Mouse (Mus musculus): Measurements from ENCODE around the gene Nrxn2.

Nrxn2 gene

GRCm38 (mm10) chr19:6493219-6493618 lies 74.7 kb downstream of the Nrxn2 start:
- Histone ChIP-seq H3K9me3 (ENCODE audit: low read length) (no peaks in the 10 kb centered on the region), H3K36me3 (ENCODE audit: insufficient read depth, low read length) (no peaks in the 10 kb centered on the region), H3K27me3 (ENCODE audit: insufficient read depth, low read length) (peaks cover 75% of the 10 kb centered on the region), H3K4me3 (replicated peaks; ENCODE audit: low read length) (no peak overlapping the region), H3K4me1 (replicated peaks; ENCODE audit: low read depth, low read length) (peaks cover 42% of the 10 kb centered on the region)
- TF ChIP-seq CTCF (conservative IDR thresholded peaks at IDR 0.05; ENCODE audit: low read length) (no peak), POU5F1 (IDR thresholded peaks at IDR 0.05; ENCODE audit: borderline replicate concordance, low read length) (no peak), NANOG (IDR thresholded peaks at IDR 0.05; ENCODE audit: borderline replicate concordance, low read length) (no peak)

- Histone ChIP-seq H3K9me3 (ENCODE audit: low read length) (no peaks in the 10 kb centered on the region), H3K36me3 (ENCODE audit: insufficient read depth, low read length) (no peaks in the 10 kb centered on the region), H3K4me3 (replicated peaks; ENCODE audit: low read length) (no peak overlapping the region), H3K27me3 (ENCODE audit: insufficient read depth, low read length) (peaks cover 80% of the 10 kb centered on the region), H3K4me1 (replicated peaks; ENCODE audit: low read depth, low read length) (peaks cover 46% of the 10 kb centered on the region)
- TF ChIP-seq POU5F1 (IDR thresholded peaks at IDR 0.05; ENCODE audit: borderline replicate concordance, low read length) (no peak), NANOG (IDR thresholded peaks at IDR 0.05; ENCODE audit: borderline replicate concordance, low read length) (no peak), CTCF (conservative IDR thresholded peaks at IDR 0.05; ENCODE audit: low read length) (no peak)
Measured at GRCm38 (mm10) chr19:6494032-6494431, 75.5 kb downstream of the Nrxn2 start.

DNA sequence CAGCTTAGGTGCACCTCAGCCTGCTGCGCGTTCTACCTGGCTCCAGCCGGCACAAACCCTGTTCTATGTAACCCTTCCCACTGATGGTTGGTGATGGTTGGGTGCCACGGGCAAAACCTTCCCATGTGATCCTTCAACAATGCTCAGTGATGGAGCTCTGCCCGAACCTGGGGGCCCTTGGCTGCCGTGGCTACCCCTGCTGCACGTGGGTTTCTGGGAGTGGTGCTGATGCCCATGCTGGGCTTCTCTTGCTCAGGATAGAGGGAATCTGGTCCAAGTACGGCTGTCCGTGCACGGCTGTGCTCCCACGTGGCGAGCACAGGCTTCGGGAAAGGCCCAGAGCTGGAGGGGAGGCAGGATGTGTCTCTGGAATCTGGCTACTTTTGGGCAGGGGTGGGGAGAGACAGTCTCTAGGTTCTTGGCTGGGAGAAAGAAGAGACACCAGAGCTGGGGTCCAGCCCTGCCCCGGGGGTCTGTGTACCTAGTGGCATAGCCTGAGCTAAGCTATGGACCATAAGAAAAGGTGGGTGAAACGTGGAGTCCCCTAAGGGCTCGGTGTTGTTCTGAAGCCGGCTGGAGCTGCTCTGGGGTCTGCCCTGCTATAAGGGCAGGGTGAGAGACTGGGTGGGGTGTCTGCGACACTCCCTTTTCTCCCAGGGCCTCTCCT lies 76.1 kb downstream of the Nrxn2 start:
- Histone ChIP-seq H3K9me3 (ENCODE audit: low read length) (no peaks in the 10 kb centered on the region), H3K27me3 (ENCODE audit: insufficient read depth, low read length) (peaks cover 86% of the 10 kb centered on the region)
- TF ChIP-seq POU5F1 (IDR thresholded peaks at IDR 0.05; ENCODE audit: borderline replicate concordance, low read length) (no peak), CTCF (conservative IDR thresholded peaks at IDR 0.05; ENCODE audit: low read length) (no peak)

GRCm38 (mm10) chr19:6495714-6496113 lies 77.2 kb downstream of the Nrxn2 start:
- 0 out of 2 replicates have a peak, but pooled peaks cover 5% of the 10 kb centered on the region for H3K9me3 ChIP-seq (ENCODE audit: low read length)
- H3K36me3 ChIP-seq (ENCODE audit: insufficient read depth, low read length) = no peaks in the 10 kb centered on the region
- H3K4me1 ChIP-seq (replicated peaks; ENCODE audit: low read depth, low read length) = peaks cover 42% of the 10 kb centered on the region
- peaks cover 91% of the 10 kb centered on the region for H3K27me3 ChIP-seq (ENCODE audit: insufficient read depth, low read length)
- TF ChIP-seq CTCF (conservative IDR thresholded peaks at IDR 0.05; ENCODE audit: low read length) (no peak), POU5F1 (IDR thresholded peaks at IDR 0.05; ENCODE audit: borderline replicate concordance, low read length) (no peak), NANOG (IDR thresholded peaks at IDR 0.05; ENCODE audit: borderline replicate concordance, low read length) (no peak)
- no peak overlapping the region for H3K4me3 ChIP-seq (replicated peaks; ENCODE audit: low read length)

More for the DNA sequence above, 76.1 kb downstream of the Nrxn2 start:
- Histone ChIP-seq H3K4me1 (replicated peaks; ENCODE audit: low read depth, low read length) (peaks cover 42% of the 10 kb centered on the region), H3K36me3 (ENCODE audit: insufficient read depth, low read length) (no peaks in the 10 kb centered on the region), H3K4me3 (replicated peaks; ENCODE audit: low read length) (no peak overlapping the region)

DNA sequence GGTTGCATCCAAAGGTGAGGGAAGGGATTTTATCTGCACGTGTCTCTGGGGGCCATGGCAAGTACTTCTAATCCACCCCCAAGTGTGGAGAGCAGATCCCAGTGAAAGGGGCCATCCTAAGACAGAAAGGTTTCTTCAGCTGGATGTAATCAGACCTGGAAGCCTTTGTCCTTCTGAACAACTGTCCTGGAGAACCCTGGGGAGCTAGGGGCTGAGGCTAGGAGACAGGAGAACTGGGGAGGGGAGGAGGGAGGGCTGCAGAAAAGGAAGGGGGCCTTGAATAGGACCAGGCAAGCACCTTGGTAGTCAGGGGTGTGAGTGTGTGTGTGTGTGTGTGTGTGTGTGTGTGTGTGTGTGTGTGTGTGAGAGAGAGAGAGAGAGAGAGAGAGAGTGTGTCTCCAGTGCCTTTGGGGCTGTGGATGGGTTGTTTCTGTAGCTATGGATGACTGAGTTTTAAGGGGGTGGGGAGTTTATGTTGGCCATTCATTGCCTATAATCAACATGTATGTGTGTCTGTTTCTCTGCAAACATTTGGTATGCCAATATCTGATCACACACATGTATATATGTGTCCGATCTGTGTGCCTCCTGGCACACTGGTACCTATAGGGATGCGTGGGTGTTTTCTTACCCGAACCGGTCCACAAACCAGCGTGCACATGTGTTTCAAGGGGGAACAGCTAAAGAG lies 78.1 kb downstream of the Nrxn2 start:
- 0 out of 2 replicates have a peak, but pooled peaks cover 5% of the 10 kb centered on the region for H3K9me3 ChIP-seq (ENCODE audit: low read length)
- peaks cover 42% of the 10 kb centered on the region for H3K4me1 ChIP-seq (replicated peaks; ENCODE audit: low read depth, low read length)
- H3K36me3 ChIP-seq (ENCODE audit: insufficient read depth, low read length) = no peaks in the 10 kb centered on the region
- H3K27me3 ChIP-seq (ENCODE audit: insufficient read depth, low read length) = peaks cover 91% of the 10 kb centered on the region
- no peak overlapping the region for H3K4me3 ChIP-seq (replicated peaks; ENCODE audit: low read length)
- TF ChIP-seq NANOG (IDR thresholded peaks at IDR 0.05; ENCODE audit: borderline replicate concordance, low read length) (no peak), CTCF (conservative IDR thresholded peaks at IDR 0.05; ENCODE audit: low read length) (no peak), POU5F1 (IDR thresholded peaks at IDR 0.05; ENCODE audit: borderline replicate concordance, low read length) (no peak)

DNA sequence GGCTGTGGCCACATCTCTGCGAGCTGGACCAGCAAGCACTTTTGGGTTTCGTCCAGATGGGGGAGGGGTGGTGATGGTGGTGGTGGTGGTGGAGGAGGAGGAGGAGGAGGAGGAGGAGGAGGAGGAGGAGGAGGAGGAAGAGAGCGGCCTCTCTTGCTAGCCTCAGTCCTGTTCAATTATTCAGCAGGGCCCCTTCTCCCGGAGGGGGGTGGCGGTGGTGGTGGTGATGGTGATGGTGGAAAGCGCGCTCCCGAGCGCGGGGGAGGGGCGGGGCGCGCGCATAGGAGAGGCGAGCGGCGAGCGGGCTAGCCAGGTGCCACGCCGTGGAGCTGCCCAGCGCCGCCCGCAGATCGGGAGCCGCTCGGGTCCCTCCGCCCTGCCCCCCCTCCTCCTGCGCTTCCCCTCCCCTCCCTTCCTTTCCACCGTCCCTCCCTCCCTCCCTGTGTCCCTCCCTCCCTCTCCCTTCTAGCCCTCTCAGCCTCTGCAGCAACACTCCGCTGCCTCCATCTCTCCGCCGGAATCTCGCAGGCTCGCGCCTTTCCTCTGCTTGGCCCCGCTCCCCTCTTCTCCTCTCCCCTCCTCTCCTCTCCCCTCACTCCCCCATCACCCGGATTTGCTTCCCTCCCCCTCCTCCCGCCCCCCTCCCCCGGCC lies 78.7 kb downstream of the Nrxn2 start:
- no peak for TF ChIP-seq CTCF (conservative IDR thresholded peaks at IDR 0.05; ENCODE audit: low read length)
- no peak for TF ChIP-seq POU5F1 (IDR thresholded peaks at IDR 0.05; ENCODE audit: borderline replicate concordance, low read length)
- no peak for TF ChIP-seq NANOG (IDR thresholded peaks at IDR 0.05; ENCODE audit: borderline replicate concordance, low read length)
- H3K4me1 ChIP-seq (replicated peaks; ENCODE audit: low read depth, low read length) = peaks cover 43% of the 10 kb centered on the region

GRCm38 (mm10) chr19:6497803-6498202 lies 79.3 kb downstream of the Nrxn2 start:
- Histone ChIP-seq H3K4me1 (replicated peaks; ENCODE audit: low read depth, low read length) (peaks cover 42% of the 10 kb centered on the region), H3K4me3 (replicated peaks; ENCODE audit: low read length) (peak overlapping the region; percentile 81), H3K27me3 (ENCODE audit: insufficient read depth, low read length) (peaks cover 92% of the 10 kb centered on the region), H3K36me3 (ENCODE audit: insufficient read depth, low read length) (no peaks in the 10 kb centered on the region), H3K9me3 (ENCODE audit: low read length) (0 out of 2 replicates have a peak, but pooled peaks cover 5% of the 10 kb centered on the region)
- no peak for TF ChIP-seq POU5F1 (IDR thresholded peaks at IDR 0.05; ENCODE audit: borderline replicate concordance, low read length)
- TF ChIP-seq CTCF (conservative IDR thresholded peaks at IDR 0.05; ENCODE audit: low read length) = no peak
- TF ChIP-seq NANOG (IDR thresholded peaks at IDR 0.05; ENCODE audit: borderline replicate concordance, low read length) = no peak

More for the DNA sequence above, 78.7 kb downstream of the Nrxn2 start:
- Histone ChIP-seq H3K9me3 (ENCODE audit: low read length) (0 out of 2 replicates have a peak, but pooled peaks cover 5% of the 10 kb centered on the region), H3K27me3 (ENCODE audit: insufficient read depth, low read length) (peaks cover 92% of the 10 kb centered on the region), H3K36me3 (ENCODE audit: insufficient read depth, low read length) (no peaks in the 10 kb centered on the region), H3K4me3 (replicated peaks; ENCODE audit: low read length) (peak overlapping the region; percentile 81)

All from E14TG2a.4 (cell line).